Mouse (Mus musculus): Measurements from ENCODE around the gene Prkd3.

- no peak for TF ChIP-seq CTCF (IDR thresholded peaks at IDR 0.05; ENCODE audit: extremely low read depth, insufficient read depth, insufficient read length, insufficient replicate concordance)
- TF ChIP-seq POLR2A (IDR thresholded peaks at IDR 0.05; ENCODE audit: low read depth, low read length): no peak
These were observed 54.3 kb downstream of the Prkd3 start for GRCm38 (mm10) chr17:78966092-78966883.
